Mouse (Mus musculus) midbrain, embryonic 11.5 days (tissue): ENCODE data around the gene Fam53b. TPM values are rescaled to one million over a fixed set of nuclear protein-coding genes. Genes with fewer than 3 reads are reported as not detected.

Experiments used
- ATAC-seq: fragments of 200-750 bp; cut with Nextera tagmentation; 2 replicates; pipeline ENCODE4 v1.8.0; 2017; ENCODE audit warnings: moderate TSS enrichment, moderate library complexity; ENCODE audit not compliant: low FRiP score
- DNase-seq: peaks from one replicate; pipeline ENCODE4 v3.0.0; 2015; ENCODE audit warnings: low spot score; ENCODE audit errors: missing footprints
- H3K27ac ChIP-seq: fragments of 300-500 bp; sonication (generic); 2 replicates; pipeline ENCODE4 v1.5.1; 2014; ENCODE audit warnings: low read depth, low read length
- H3K27me3 ChIP-seq: fragments of 300-500 bp; sonication (generic); 2 replicates; pipeline ENCODE4 v1.6.1; 2014; ENCODE audit warnings: mild to moderate bottlenecking, low read length, moderate library complexity, mixed read lengths; ENCODE audit not compliant: control insufficient read depth, insufficient read depth
- H3K36me3 ChIP-seq: fragments of 300-500 bp; sonication (generic); 2 replicates; pipeline ENCODE4 v1.6.1; 2014; ENCODE audit warnings: mild to moderate bottlenecking, low read length, moderate library complexity, mixed read lengths; ENCODE audit not compliant: control insufficient read depth, insufficient read depth
- H3K4me1 ChIP-seq: fragments of 300-500 bp; sonication (generic); 2 replicates; pipeline ENCODE4 v1.6.1; 2014; ENCODE audit warnings: low read length; ENCODE audit not compliant: control insufficient read depth, insufficient read depth
- H3K4me2 ChIP-seq: fragments of 300-500 bp; sonication (generic); 2 replicates; pipeline ENCODE4 v1.6.1; 2014; ENCODE audit warnings: mild to moderate bottlenecking, moderate library complexity
- H3K4me3 ChIP-seq: fragments of 300-500 bp; sonication (generic); 2 replicates; pipeline ENCODE4 v1.5.1; 2014; ENCODE audit warnings: low read depth, low read length
- H3K9ac ChIP-seq: fragments of 300-500 bp; sonication (generic); 2 replicates; pipeline ENCODE4 v1.6.1; 2014; ENCODE audit warnings: low read length
- H3K9me3 ChIP-seq: fragments of 300-500 bp; sonication (generic); 2 replicates; pipeline ENCODE4 v1.6.1; 2016; ENCODE audit warnings: low read length; ENCODE audit not compliant: control insufficient read depth
- WGBS: fragments of 180-500 bp; shearing (Covaris S2); extraction: QIAGEN DNeasy Blood & Tissue Kit; methylation state at CpG from one replicate; pipeline ENCODE4 v1.1.7; 2014; 5-methylcytosine and 5-hydroxymethylcytosine counted together
- polyA plus RNA-seq: library from polyadenylated mRNA; unstranded; fragments of >200 nt; fragmentation: Nextera tagmentation; extraction: Ambion mirVana; gene quantifications from 2 replicates; pipeline ENCODE4 v1.2.1, GENCODE M21; 2014

Gene Fam53b
- polyA plus RNA-seq, 1 experiment from 2014 or later: 17.5 TPM

DNA sequence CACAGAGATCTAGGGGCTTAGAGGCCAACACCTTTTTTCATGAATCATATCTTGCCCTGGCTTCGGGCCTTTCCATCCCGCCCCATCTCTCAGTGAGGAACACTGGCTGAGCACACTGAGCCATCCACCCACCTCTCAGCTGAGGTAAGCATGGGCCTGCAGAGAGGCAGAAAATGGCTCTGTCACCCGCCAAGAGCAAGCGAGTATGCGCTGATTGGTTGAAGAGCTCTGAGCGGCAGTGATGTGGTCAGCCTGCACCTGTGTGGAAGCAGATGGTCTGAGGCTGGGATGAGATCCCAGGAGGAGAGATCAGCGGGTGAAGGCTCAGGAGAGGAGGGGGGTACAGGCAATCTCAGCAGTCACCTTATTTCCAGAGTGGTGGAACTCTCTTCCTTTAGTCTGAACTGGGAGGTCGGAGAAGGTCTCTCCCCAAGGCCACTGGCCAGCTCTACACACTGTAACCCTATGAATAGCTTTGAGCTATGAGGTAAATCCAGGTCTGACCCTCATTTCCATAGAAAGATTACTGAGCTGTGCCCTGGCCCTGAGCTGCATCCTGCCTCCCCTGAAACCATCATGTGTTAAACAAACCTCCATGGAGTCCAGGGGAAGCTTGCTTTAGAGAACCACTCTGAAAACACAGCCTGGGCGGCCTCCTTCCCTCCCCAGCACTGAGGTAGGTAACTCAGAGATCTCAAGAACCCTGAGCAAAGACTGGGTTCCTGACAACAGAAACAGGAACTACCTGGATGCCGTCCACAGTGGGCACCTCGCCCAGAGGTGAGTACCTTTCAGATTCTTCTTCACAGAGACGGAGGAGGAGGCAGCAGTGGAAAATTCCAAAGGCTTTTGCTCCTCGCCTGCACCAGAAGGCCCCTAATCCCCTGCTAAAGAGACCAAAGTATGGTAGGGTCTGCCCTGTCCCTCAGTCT is 6.5 kb downstream of the Fam53b start:
- Histone ChIP-seq H3K4me1 (peaks cover 59% of the 10 kb centered on the region), H3K27me3 (no peaks in the 10 kb centered on the region), H3K4me2 (peak overlapping the region; percentile 9; the same call in 1 of the 2 replicates), H3K4me3 (no peak overlapping the region), H3K27ac (peak overlapping the region; percentile 65), H3K36me3 (no peaks in the 10 kb centered on the region), H3K9ac (peak overlapping the region; percentile 44; the same call in 1 of the 2 replicates), H3K9me3 (no peaks in the 10 kb centered on the region)
- ATAC-seq: no peak; the same call in 1 of the 2 replicates
- no peak for DNase-seq
- WGBS: 50% methylated on average over 13 of the region's 13 CpGs

DNA sequence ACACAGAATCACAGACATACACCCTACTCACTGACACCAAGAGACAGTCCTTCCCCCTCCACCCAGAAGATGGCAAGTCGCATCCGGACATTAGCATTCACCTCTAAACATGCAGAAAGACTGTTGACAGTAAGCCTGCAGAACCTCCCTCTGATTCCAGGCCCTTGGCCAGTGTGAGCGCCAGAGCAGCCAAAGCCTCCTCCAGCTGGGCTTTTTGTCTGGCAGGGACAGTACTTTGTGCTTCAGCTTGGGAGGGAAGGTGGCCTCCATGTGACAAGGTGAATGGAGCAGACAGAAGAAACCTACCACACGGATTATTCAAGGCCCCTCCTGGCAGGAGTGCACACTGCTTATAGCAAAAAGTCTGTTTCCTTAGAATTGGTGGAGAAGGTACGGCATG is 7.4 kb downstream of the Fam53b start:
- ATAC-seq: no peak
- 64% methylated on average over 5 of the region's 5 CpGs for WGBS
- Histone ChIP-seq H3K27me3 (no peaks in the 10 kb centered on the region), H3K9me3 (no peaks in the 10 kb centered on the region), H3K27ac (no peak overlapping the region), H3K4me3 (no peak overlapping the region), H3K4me2 (no peak overlapping the region), H3K9ac (no peak overlapping the region), H3K36me3 (no peaks in the 10 kb centered on the region), H3K4me1 (peaks cover 50% of the 10 kb centered on the region)
- DNase-seq: no peak

DNA sequence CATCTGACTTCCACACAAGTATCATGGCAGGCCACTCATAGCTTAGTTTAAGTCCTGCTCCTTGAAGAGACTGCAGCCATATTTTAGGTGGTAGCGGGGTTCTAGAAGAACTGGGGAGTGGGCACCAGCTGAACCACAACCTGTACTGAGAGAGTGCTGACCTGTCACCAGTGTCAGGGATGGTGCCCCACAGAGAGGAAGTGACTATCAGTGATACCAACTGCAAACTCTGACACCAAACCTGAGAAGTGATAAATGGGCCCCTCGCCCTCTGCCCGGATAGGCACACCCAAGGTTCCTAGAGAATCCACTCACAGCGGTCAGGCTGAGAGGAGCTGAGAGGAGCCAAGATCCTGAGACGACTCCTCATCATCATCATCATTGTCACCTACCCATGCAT is 8.7 kb downstream of the Fam53b start:
- H3K4me3 ChIP-seq: no peak overlapping the region
- peaks cover 41% of the 10 kb centered on the region for H3K4me1 ChIP-seq
- no peaks in the 10 kb centered on the region for H3K9me3 ChIP-seq
- no peak for ATAC-seq
- WGBS: 90% methylated on average over 5 of the region's 5 CpGs
- no peak overlapping the region for H3K27ac ChIP-seq
- H3K36me3 ChIP-seq: no peaks in the 10 kb centered on the region
- H3K27me3 ChIP-seq: no peaks in the 10 kb centered on the region
- no peak overlapping the region for H3K9ac ChIP-seq
- H3K4me2 ChIP-seq: no peak overlapping the region
- no peak for DNase-seq

DNA sequence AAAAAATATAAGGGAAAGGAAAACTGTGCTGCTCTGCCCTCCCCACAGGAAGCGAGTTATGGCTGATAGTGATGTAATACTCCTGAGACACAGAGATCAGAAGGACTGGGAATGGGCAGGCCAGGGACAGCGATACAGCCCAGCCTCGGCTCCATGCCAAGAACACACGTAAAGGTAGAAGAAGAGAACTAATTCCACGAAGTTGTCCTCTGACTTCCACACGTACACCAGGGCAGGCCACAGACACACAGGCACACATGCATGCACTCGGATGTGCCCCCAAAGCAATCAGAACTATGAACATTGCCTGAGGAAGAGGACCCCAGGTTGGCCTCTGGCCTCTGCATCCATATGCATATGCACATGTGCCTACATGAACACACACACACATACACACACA is 9.2 kb downstream of the Fam53b start:
- Histone ChIP-seq H3K9ac (no peak overlapping the region), H3K27ac (no peak overlapping the region), H3K27me3 (no peaks in the 10 kb centered on the region), H3K4me3 (no peak overlapping the region), H3K4me2 (no peak overlapping the region), H3K4me1 (peaks cover 36% of the 10 kb centered on the region), H3K9me3 (no peaks in the 10 kb centered on the region), H3K36me3 (no peaks in the 10 kb centered on the region)
- DNase-seq: no peak
- no peak for ATAC-seq
- 90% methylated on average over 7 of the region's 7 CpGs for WGBS

DNA sequence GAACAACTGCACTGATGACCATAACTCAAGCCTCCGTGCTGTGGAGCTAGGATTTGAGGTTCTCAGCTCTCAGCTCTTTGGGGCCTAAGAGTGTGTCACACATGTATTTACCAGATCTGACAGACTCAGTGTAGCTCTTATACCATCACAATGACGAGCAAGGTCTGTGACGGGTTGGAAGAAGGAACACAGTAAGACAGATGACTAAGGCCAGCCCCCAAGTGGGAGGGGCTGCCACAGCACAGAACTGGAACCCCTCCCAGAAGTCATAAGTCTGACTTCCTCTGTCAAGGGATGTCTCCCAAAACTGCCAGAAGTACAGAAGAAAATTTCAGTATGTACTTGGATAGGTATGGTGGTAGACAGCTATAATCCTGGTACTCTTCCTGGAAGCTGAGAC is 9.7 kb downstream of the Fam53b start:
- Histone ChIP-seq H3K4me3 (no peak overlapping the region), H3K9me3 (no peaks in the 10 kb centered on the region), H3K27me3 (no peaks in the 10 kb centered on the region), H3K9ac (no peak overlapping the region), H3K27ac (no peak overlapping the region), H3K4me1 (peaks cover 31% of the 10 kb centered on the region), H3K36me3 (no peaks in the 10 kb centered on the region), H3K4me2 (no peak overlapping the region)
- DNase-seq (no peak), ATAC-seq (no peak)
- 80% methylated on average over 3 of the region's 3 CpGs for WGBS

DNA sequence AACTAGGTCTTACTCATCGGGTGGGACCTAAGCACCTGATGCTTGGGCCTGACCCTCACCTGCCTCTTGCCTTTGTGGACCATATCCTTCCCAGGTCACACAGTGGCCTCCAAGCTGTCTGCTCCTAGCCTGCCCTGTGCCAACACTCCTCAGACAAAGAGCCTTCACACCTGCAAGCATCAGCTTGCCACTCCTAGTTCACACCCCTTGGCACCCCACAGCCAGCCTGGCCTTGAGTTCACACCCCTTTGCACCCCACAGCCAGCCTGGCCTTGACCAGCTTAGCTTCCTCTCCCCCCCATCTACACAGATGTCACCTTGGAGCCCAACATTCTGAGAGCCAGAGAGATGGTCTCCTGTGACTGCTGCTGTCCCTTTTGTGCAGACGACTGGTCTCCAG is 10.3 kb downstream of the Fam53b start:
- Histone ChIP-seq H3K4me2 (no peak overlapping the region), H3K9ac (no peak overlapping the region), H3K9me3 (no peaks in the 10 kb centered on the region), H3K4me3 (no peak overlapping the region), H3K27me3 (no peaks in the 10 kb centered on the region), H3K4me1 (peaks cover 25% of the 10 kb centered on the region), H3K36me3 (no peaks in the 10 kb centered on the region), H3K27ac (no peak overlapping the region)
- DNase-seq (no peak), ATAC-seq (no peak)
- 85% methylated on average over 2 of the region's 2 CpGs for WGBS

DNA sequence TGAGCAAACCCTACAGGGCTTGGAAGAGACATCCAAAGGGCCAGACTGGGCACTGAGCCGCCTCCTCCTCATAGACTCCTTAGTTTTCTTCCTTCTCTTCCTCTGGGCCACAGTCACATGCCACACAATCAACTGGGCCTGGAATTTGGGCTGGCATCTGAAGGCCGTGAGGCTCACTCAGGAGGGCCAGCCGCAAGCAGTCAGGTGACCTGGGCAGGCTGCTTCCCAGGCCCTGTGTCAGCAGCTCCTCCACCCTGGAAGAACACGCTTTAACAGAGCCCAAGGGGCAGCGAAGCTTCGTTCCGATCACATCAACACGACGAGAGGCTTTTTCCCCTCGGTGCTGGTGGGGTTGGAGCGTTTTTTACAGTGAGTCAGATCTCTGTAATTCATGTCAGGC is 11.0 kb downstream of the Fam53b start:
- no peaks in the 10 kb centered on the region for H3K9me3 ChIP-seq
- H3K4me2 ChIP-seq: no peak overlapping the region
- H3K27ac ChIP-seq: no peak overlapping the region
- H3K9ac ChIP-seq: no peak overlapping the region
- ATAC-seq: no peak
- WGBS: 90% methylated on average over 11 of the region's 11 CpGs
- H3K36me3 ChIP-seq: no peaks in the 10 kb centered on the region
- H3K4me3 ChIP-seq: no peak overlapping the region
- H3K4me1 ChIP-seq: peaks cover 18% of the 10 kb centered on the region
- no peak for DNase-seq
- H3K27me3 ChIP-seq: no peaks in the 10 kb centered on the region

DNA sequence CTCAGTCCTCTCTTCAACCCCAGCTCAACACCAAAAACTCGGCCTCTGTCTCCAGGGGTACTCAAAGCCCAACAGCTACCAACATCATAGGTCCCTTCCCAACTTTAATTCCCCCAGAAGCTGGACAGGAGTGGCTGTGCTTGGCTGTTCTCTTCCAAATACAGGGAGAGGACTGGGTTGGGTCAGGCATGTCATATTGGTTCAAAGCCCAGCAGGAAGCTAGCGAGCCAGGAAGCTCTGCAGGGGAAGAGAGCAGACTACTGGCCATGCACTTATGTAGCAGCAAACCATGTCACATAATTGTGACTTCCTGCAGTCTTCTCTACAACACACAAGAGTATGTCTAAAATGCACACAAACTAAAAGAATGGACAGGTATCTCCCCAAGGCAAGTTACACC is 11.6 kb downstream of the Fam53b start:
- 90% methylated on average over 2 of the region's 2 CpGs for WGBS

DNA sequence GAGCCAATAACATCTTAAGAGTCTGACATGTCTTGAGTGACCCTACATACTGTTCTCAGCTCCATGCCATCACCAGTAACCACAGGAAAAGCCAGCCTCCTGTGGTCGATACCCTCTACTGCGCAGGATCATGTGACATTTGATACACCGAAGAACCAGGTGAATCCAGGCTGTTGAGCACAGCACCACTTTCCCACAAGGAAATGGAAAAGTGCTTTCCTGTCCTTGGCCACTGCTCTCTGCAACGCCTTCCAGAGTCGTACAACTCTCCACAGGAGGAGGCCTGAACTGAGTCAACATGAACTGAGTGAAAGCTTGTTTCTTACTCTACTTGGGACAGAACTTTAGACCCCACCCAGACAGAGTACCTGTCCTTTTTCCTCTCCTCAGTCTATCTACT is 12.2 kb downstream of the Fam53b start:
- no peak for DNase-seq
- no peaks in the 10 kb centered on the region for H3K9me3 ChIP-seq
- peaks cover 6% of the 10 kb centered on the region; the same call in 1 of the 2 replicates for H3K4me1 ChIP-seq
- H3K27me3 ChIP-seq: no peaks in the 10 kb centered on the region
- H3K36me3 ChIP-seq: no peaks in the 10 kb centered on the region
- WGBS: 94% methylated on average over 5 of the region's 5 CpGs
- ATAC-seq: no peak
- H3K9ac ChIP-seq: no peak overlapping the region
- no peak overlapping the region for H3K4me2 ChIP-seq
- H3K4me3 ChIP-seq: no peak overlapping the region
- no peak overlapping the region for H3K27ac ChIP-seq

More for the DNA sequence above, 11.6 kb downstream of the Fam53b start:
- Histone ChIP-seq H3K36me3 (no peaks in the 10 kb centered on the region), H3K27me3 (no peaks in the 10 kb centered on the region), H3K4me1 (peaks cover 12% of the 10 kb centered on the region; the same call in 1 of the 2 replicates), H3K9ac (no peak overlapping the region), H3K9me3 (no peaks in the 10 kb centered on the region), H3K4me2 (no peak overlapping the region), H3K27ac (no peak overlapping the region), H3K4me3 (no peak overlapping the region)
- no peak for ATAC-seq
- DNase-seq: no peak
